Mouse (Mus musculus) lung, postnatal 0 days (tissue): ENCODE data around the gene Gpatch3. TPM values are rescaled to one million over a fixed set of nuclear protein-coding genes. Genes with fewer than 3 reads are reported as not detected.

Source experiments
- ATAC-seq: fragments of 200-750 bp; cut with Nextera tagmentation; 2 replicates; pipeline ENCODE4 v1.8.0; 2017; ENCODE audit warnings: moderate library complexity
- DNase-seq: peaks from one replicate; pipeline ENCODE4 v3.0.0-alpha.2; 2016; ENCODE audit warnings: low spot score
- H3K27ac ChIP-seq: fragments of 300-500 bp; sonication (generic); 2 replicates; pipeline ENCODE4 v1.5.1; 2014; ENCODE audit warnings: antibody characterized with exemption, mild to moderate bottlenecking, low read length, mixed read lengths
- H3K27me3 ChIP-seq: fragments of 300-500 bp; sonication (generic); replicated peaks from 2 replicates; pipeline ENCODE4 v1.6.1; 2014; ENCODE audit warnings: low read length, mixed read lengths; ENCODE audit not compliant: insufficient read depth
- H3K36me3 ChIP-seq: fragments of 300-500 bp; sonication (generic); 2 replicates; pipeline ENCODE4 v1.6.1; 2014; ENCODE audit warnings: low read length, mixed read lengths; ENCODE audit not compliant: insufficient read depth
- H3K4me1 ChIP-seq: fragments of 300-500 bp; sonication (generic); 2 replicates; pipeline ENCODE4 v1.6.1; 2014; ENCODE audit warnings: antibody characterized with exemption, low read depth, low read length, mixed read lengths; ENCODE audit not compliant: insufficient read depth
- H3K4me2 ChIP-seq: fragments of 300-500 bp; sonication (generic); replicated peaks from 2 replicates; pipeline ENCODE4 v1.6.1; 2014; ENCODE audit warnings: low read depth, mild to moderate bottlenecking, low read length, moderate library complexity, mixed read lengths
- H3K4me3 ChIP-seq: fragments of 300-500 bp; sonication (generic); 2 replicates; pipeline ENCODE4 v1.5.1; 2014; ENCODE audit warnings: low read depth, low read length
- H3K9ac ChIP-seq: fragments of 300-500 bp; sonication (generic); replicated peaks from 2 replicates; pipeline ENCODE4 v1.6.1; 2014; ENCODE audit warnings: low read depth, mild to moderate bottlenecking
- H3K9me3 ChIP-seq: fragments of 300-500 bp; sonication (generic); 2 replicates; pipeline ENCODE4 v1.6.1; 2016; ENCODE audit warnings: low read length, mixed read lengths
- CTCF ChIP-seq: IDR thresholded peaks from 2 replicates; pipeline ENCODE4 v1.5.1; 2016; ENCODE audit warnings: antibody characterized with exemption, mild to moderate bottlenecking
- EP300 ChIP-seq: IDR thresholded peaks from 2 replicates; pipeline ENCODE4 v1.6.1; 2016; ENCODE audit warnings: antibody characterized with exemption, mild to moderate bottlenecking, control low read depth
- WGBS: fragments of 180-500 bp; shearing (Covaris S2); extraction: QIAGEN DNeasy Blood & Tissue Kit; methylation state at CpG from one replicate; pipeline ENCODE4 v1.1.7; 2014; 5-methylcytosine and 5-hydroxymethylcytosine counted together
- polyA plus RNA-seq: library from polyadenylated mRNA; unstranded; fragments of >200 nt; fragmentation: Nextera tagmentation; extraction: Ambion mirVana; gene quantifications from 2 replicates; pipeline ENCODE4 v1.2.1, GENCODE M21; 2015

The Gpatch3 gene
- polyA plus RNA-seq, 1 experiment from 2014 or later: 7.1 TPM

GRCm38 (mm10) chr4:133583690-133584058 is 9.1 kb downstream of the Gpatch3 start:
- DNase-seq: no peak
- Histone ChIP-seq H3K4me1 (no peaks in the 10 kb centered on the region; the same call in 1 of the 2 replicates), H3K4me3 (peak overlapping the region; percentile 80), H3K27ac (peak overlapping the region; percentile 67), H3K27me3 (no peaks in the 10 kb centered on the region), H3K9ac (peak overlapping the region; percentile 80), H3K36me3 (peaks cover 20% of the 10 kb centered on the region; the same call in 1 of the 2 replicates), H3K4me2 (peak overlapping the region; percentile 100), H3K9me3 (no peaks in the 10 kb centered on the region)
- peak; percentile 20; the same call in 1 of the 2 replicates for ATAC-seq
- TF ChIP-seq EP300 (no peak), CTCF (no peak)
- 60% methylated on average over 6 of the region's 6 CpGs for WGBS

- DNase-seq (peak; percentile 96), ATAC-seq (peak; percentile 95)
- TF ChIP-seq CTCF (no peak), EP300 (no peak)
- H3K4me2 ChIP-seq: peak within 1 kb of the TSS; percentile 100
- peak within 1 kb of the TSS; percentile 80 for H3K9ac ChIP-seq
- H3K36me3 ChIP-seq: peaks cover 25% of the 10 kb centered on the region; the same call in 1 of the 2 replicates
- peak within 1 kb of the TSS; percentile 80 for H3K4me3 ChIP-seq
- H3K27me3 ChIP-seq: no peaks in the 10 kb centered on the region
- no peaks in the 10 kb centered on the region for H3K9me3 ChIP-seq
- H3K4me1 ChIP-seq: no peaks in the 10 kb centered on the region; the same call in 1 of the 2 replicates
- WGBS: 1% methylated on average over 64 of the region's 65 CpGs
- peak within 1 kb of the TSS; percentile 67 for H3K27ac ChIP-seq
These were observed 9.8 kb downstream of the Gpatch3 start, which contains the start of gene Gpn2 for GRCm38 (mm10) chr4:133584059-133584951. Gene Gpn2, plus strand, starts transcription at chr4:133584362.

GRCm38 (mm10) chr4:133592570-133592969 is 18.0 kb downstream of the Gpatch3 start:
- no peaks in the 10 kb centered on the region for H3K9me3 ChIP-seq
- H3K27ac ChIP-seq: no peak overlapping the region
- TF ChIP-seq CTCF: peak; percentile 94
- TF ChIP-seq EP300: no peak
- peak; percentile 67 for ATAC-seq
- H3K4me2 ChIP-seq: no peak overlapping the region
- no peaks in the 10 kb centered on the region for H3K4me1 ChIP-seq
- H3K4me3 ChIP-seq: no peak overlapping the region
- DNase-seq: peak; percentile 80
- H3K36me3 ChIP-seq: peaks cover 9% of the 10 kb centered on the region; the same call in 1 of the 2 replicates
- no peaks in the 10 kb centered on the region for H3K27me3 ChIP-seq
- 23% methylated on average over 7 of the region's 7 CpGs for WGBS
- H3K9ac ChIP-seq: no peak overlapping the region

DNA sequence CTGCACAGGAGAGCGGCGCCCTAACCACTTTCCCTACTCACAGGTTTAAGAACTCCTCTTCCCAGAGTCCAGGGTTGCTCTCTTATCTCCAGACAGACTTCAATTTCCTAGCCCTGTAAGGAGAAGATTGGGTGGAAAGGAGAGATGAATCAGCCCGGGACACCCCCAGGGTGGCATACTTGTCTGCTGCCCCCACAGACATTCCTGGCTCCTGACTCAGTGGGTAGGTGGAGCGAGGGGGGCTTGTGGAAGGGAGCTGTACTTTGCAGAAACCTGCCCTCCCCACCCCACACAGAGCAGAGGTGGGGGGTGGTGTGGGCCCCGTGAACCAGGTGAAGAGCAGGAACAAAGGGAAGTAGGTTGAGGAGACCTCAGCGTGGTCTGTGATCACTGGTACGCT is 21.0 kb downstream of the Gpatch3 start:
- DNase-seq: no peak
- H3K27me3 ChIP-seq: no peaks in the 10 kb centered on the region
- no peak overlapping the region for H3K9ac ChIP-seq
- H3K4me3 ChIP-seq: no peak overlapping the region
- no peaks in the 10 kb centered on the region for H3K36me3 ChIP-seq
- H3K27ac ChIP-seq: no peak overlapping the region
- ATAC-seq: no peak
- peaks cover 5% of the 10 kb centered on the region; the same call in 1 of the 2 replicates for H3K4me1 ChIP-seq
- no peak overlapping the region for H3K4me2 ChIP-seq
- no peak for TF ChIP-seq EP300
- TF ChIP-seq CTCF: no peak
- H3K9me3 ChIP-seq: no peaks in the 10 kb centered on the region
- 63% methylated on average over 7 of the region's 7 CpGs for WGBS

GRCm38 (mm10) chr4:133596084-133596483 is 21.5 kb downstream of the Gpatch3 start:
- no peak for TF ChIP-seq CTCF
- TF ChIP-seq EP300: no peak
- no peaks in the 10 kb centered on the region for H3K9me3 ChIP-seq
- DNase-seq: no peak
- WGBS: 73% methylated on average over 6 of the region's 6 CpGs
- ATAC-seq: no peak
- no peak overlapping the region for H3K4me3 ChIP-seq
- H3K4me2 ChIP-seq: no peak overlapping the region
- H3K4me1 ChIP-seq: peaks cover 5% of the 10 kb centered on the region; the same call in 1 of the 2 replicates
- H3K27me3 ChIP-seq: no peaks in the 10 kb centered on the region
- no peaks in the 10 kb centered on the region for H3K36me3 ChIP-seq
- no peak overlapping the region for H3K27ac ChIP-seq
- H3K9ac ChIP-seq: no peak overlapping the region

- Histone ChIP-seq H3K4me1 (peaks cover 5% of the 10 kb centered on the region; the same call in 1 of the 2 replicates), H3K36me3 (0 out of 2 replicates have a peak, but pooled peaks cover under 1% of the 10 kb centered on the region), H3K27ac (peak overlapping the region; percentile 84), H3K9me3 (no peaks in the 10 kb centered on the region), H3K4me2 (0 out of 2 replicates have a peak overlapping the region, but pooled peaks have one; percentile 67), H3K27me3 (no peaks in the 10 kb centered on the region), H3K9ac (no peak overlapping the region), H3K4me3 (no peak overlapping the region)
- TF ChIP-seq CTCF: no peak
- TF ChIP-seq EP300: no peak
- 31% methylated on average over 4 of the region's 4 CpGs for WGBS
- peak; percentile 77 for DNase-seq
- ATAC-seq: no peak
These were observed 24.1 kb downstream of the Gpatch3 start for GRCm38 (mm10) chr4:133598616-133599015.
